Mouse (Mus musculus): ENCODE measurements at regions not wholly inside any gene's neighbourhood (a gene's known extent, or its start where the extent isn't known, plus 50 kb on each side); places are given as distances from the start of the nearest gene placed in this dataset.

DNA sequence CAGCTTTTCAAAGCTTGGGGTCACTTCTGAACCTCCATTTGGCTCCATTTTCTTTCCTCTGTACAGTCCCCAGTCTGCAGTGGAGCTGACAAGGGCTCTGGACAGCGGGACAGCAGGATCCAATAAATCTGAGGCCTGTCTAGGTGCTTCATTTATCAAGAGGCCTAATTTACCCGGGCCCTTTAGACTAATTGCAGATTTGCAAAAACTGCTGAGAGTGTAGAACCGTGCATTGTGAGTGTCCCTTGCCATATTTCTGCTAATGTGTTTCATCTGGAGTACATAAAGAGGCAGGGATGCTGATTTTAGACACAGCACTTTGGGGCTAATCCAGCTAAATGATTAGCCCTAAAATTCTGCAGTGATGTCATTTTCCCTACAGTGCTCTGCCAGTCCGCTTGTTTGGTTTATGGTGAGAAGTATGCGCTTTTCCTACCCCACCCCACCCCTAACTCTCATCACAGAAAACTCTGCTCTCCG is 523.1 kb downstream of the Bnc2 start:
- TF ChIP-seq CTCF (IDR thresholded peaks at IDR 0.05; ENCODE audit: low read depth) = no peak
- no peak overlapping the region for H3K4me2 ChIP-seq (replicated peaks; ENCODE audit: low read depth)
- no peaks in the 10 kb centered on the region for H3K27me3 ChIP-seq (replicated peaks; ENCODE audit: control insufficient read depth, insufficient read depth, low read length)
- H3K36me3 ChIP-seq (ENCODE audit: control insufficient read depth, insufficient read depth) = no peaks in the 10 kb centered on the region
- H3K27ac ChIP-seq (ENCODE audit: low read depth, low read length) = no peak overlapping the region
- no peaks in the 10 kb centered on the region for H3K4me1 ChIP-seq (replicated peaks; ENCODE audit: control insufficient read depth, insufficient read depth, low read length)
- 47% methylated on average over 6 of the region's 6 CpGs for WGBS
- ATAC-seq = no peak
- H3K4me3 ChIP-seq (ENCODE audit: low read depth, low read length) = no peak overlapping the region
- H3K9me3 ChIP-seq (ENCODE audit: control insufficient read depth) = no peaks in the 10 kb centered on the region
- H3K9ac ChIP-seq (ENCODE audit: low read depth, low read length) = no peak overlapping the region

- H3K4me2 ChIP-seq (replicated peaks; ENCODE audit: low read depth) = no peak overlapping the region
- H3K36me3 ChIP-seq (ENCODE audit: control insufficient read depth, insufficient read depth) = no peaks in the 10 kb centered on the region
- no peak overlapping the region for H3K9ac ChIP-seq (ENCODE audit: low read depth, low read length)
- H3K4me1 ChIP-seq (replicated peaks; ENCODE audit: control insufficient read depth, insufficient read depth, low read length) = no peaks in the 10 kb centered on the region
- no peaks in the 10 kb centered on the region for H3K9me3 ChIP-seq (ENCODE audit: control insufficient read depth)
- H3K27ac ChIP-seq (ENCODE audit: low read depth, low read length) = no peak overlapping the region
- no peak overlapping the region for H3K4me3 ChIP-seq (ENCODE audit: low read depth, low read length)
- 92% methylated on average over 9 of the region's 9 CpGs for WGBS
- ATAC-seq = no peak
- no peak for TF ChIP-seq CTCF (IDR thresholded peaks at IDR 0.05; ENCODE audit: low read depth)
- no peaks in the 10 kb centered on the region for H3K27me3 ChIP-seq (replicated peaks; ENCODE audit: control insufficient read depth, insufficient read depth, low read length)
Measured at GRCm38 (mm10) chr4:84153571-84153970, 521.5 kb downstream of the Bnc2 start.

GRCm38 (mm10) chr4:84157911-84158647 is 517.0 kb downstream of the Bnc2 start:
- Histone ChIP-seq H3K4me2 (replicated peaks; ENCODE audit: low read depth) (no peak overlapping the region), H3K4me1 (replicated peaks; ENCODE audit: control insufficient read depth, insufficient read depth, low read length) (no peaks in the 10 kb centered on the region), H3K9ac (ENCODE audit: low read depth, low read length) (no peak overlapping the region), H3K4me3 (ENCODE audit: low read depth, low read length) (no peak overlapping the region), H3K27me3 (replicated peaks; ENCODE audit: control insufficient read depth, insufficient read depth, low read length) (no peaks in the 10 kb centered on the region), H3K9me3 (ENCODE audit: control insufficient read depth) (no peaks in the 10 kb centered on the region), H3K27ac (ENCODE audit: low read depth, low read length) (no peak overlapping the region), H3K36me3 (ENCODE audit: control insufficient read depth, insufficient read depth) (no peaks in the 10 kb centered on the region)
- no peak for TF ChIP-seq CTCF (IDR thresholded peaks at IDR 0.05; ENCODE audit: low read depth)
- ATAC-seq = no peak
- 92% methylated on average over 5 of the region's 5 CpGs for WGBS

- no peaks in the 10 kb centered on the region for H3K9me3 ChIP-seq (ENCODE audit: control insufficient read depth)
- H3K4me3 ChIP-seq (ENCODE audit: low read depth, low read length) = no peak overlapping the region
- H3K27ac ChIP-seq (ENCODE audit: low read depth, low read length) = no peak overlapping the region
- H3K4me2 ChIP-seq (replicated peaks; ENCODE audit: low read depth) = no peak overlapping the region
- H3K36me3 ChIP-seq (ENCODE audit: control insufficient read depth, insufficient read depth) = no peaks in the 10 kb centered on the region
- no peaks in the 10 kb centered on the region for H3K4me1 ChIP-seq (replicated peaks; ENCODE audit: control insufficient read depth, insufficient read depth, low read length)
- WGBS = 70% methylated on average over 6 of the region's 6 CpGs
- H3K27me3 ChIP-seq (replicated peaks; ENCODE audit: control insufficient read depth, insufficient read depth, low read length) = no peaks in the 10 kb centered on the region
- TF ChIP-seq CTCF (IDR thresholded peaks at IDR 0.05; ENCODE audit: low read depth) = no peak
- no peak overlapping the region for H3K9ac ChIP-seq (ENCODE audit: low read depth, low read length)
- ATAC-seq = peak; percentile 85
Measured at GRCm38 (mm10) chr4:84163362-84163761, 511.7 kb downstream of the Bnc2 start.

DNA sequence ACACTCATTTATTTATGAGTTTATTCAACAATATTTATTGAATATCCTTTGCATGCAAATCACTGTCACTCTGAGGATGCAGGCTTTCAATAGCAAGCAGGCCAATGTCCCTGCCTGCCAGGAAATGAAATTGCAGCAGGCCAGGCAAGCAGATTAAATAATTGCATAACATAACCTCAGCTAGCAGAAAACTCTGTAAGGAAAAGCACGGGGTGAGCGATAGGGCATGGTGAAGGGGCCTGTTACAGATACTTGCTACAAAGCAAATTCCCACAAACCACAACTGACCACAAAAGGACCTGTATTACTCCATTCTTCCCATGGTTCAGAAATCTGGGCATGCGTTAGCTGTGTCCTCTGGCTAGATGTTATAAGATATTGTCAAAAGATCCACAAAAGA is 509.8 kb downstream of the Bnc2 start:
- no peaks in the 10 kb centered on the region for H3K36me3 ChIP-seq (ENCODE audit: control insufficient read depth, insufficient read depth)
- no peak for TF ChIP-seq CTCF (IDR thresholded peaks at IDR 0.05; ENCODE audit: low read depth)
- 72% methylated on average over 3 of the region's 3 CpGs for WGBS
- no peak overlapping the region for H3K9ac ChIP-seq (ENCODE audit: low read depth, low read length)
- no peak overlapping the region for H3K4me2 ChIP-seq (replicated peaks; ENCODE audit: low read depth)
- no peaks in the 10 kb centered on the region for H3K4me1 ChIP-seq (replicated peaks; ENCODE audit: control insufficient read depth, insufficient read depth, low read length)
- H3K9me3 ChIP-seq (ENCODE audit: control insufficient read depth) = no peaks in the 10 kb centered on the region
- no peaks in the 10 kb centered on the region for H3K27me3 ChIP-seq (replicated peaks; ENCODE audit: control insufficient read depth, insufficient read depth, low read length)
- ATAC-seq = no peak
- H3K4me3 ChIP-seq (ENCODE audit: low read depth, low read length) = no peak overlapping the region
- no peak overlapping the region for H3K27ac ChIP-seq (ENCODE audit: low read depth, low read length)

DNA sequence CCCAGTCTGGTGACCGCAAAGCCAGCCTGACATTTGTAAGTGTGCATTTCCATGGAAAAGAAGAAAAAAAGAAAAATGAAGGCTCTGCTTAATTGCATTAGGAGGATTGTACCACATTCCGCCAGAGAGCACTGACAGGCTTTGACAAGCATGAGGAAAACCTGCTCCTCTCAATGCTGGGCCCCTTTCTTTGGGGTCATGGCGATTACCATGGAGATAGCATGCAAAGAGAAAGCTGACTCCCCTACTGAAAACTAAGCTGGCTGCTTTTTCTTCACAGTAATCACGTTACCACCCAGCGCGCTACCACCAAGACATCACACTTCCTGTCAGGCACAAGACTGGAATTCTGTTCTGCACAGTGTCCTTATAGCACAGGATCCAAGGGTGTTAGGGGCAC is 502.2 kb downstream of the Bnc2 start:
- Histone ChIP-seq H3K27ac (ENCODE audit: low read depth, low read length) (no peak overlapping the region), H3K27me3 (replicated peaks; ENCODE audit: control insufficient read depth, insufficient read depth, low read length) (no peaks in the 10 kb centered on the region), H3K4me3 (ENCODE audit: low read depth, low read length) (no peak overlapping the region), H3K9ac (ENCODE audit: low read depth, low read length) (no peak overlapping the region), H3K36me3 (ENCODE audit: control insufficient read depth, insufficient read depth) (no peaks in the 10 kb centered on the region), H3K4me2 (replicated peaks; ENCODE audit: low read depth) (no peak overlapping the region), H3K9me3 (ENCODE audit: control insufficient read depth) (no peaks in the 10 kb centered on the region), H3K4me1 (replicated peaks; ENCODE audit: control insufficient read depth, insufficient read depth, low read length) (no peaks in the 10 kb centered on the region)
- no peak for ATAC-seq
- no peak for TF ChIP-seq CTCF (IDR thresholded peaks at IDR 0.05; ENCODE audit: low read depth)
- WGBS = 57% methylated on average over 6 of the region's 6 CpGs

Data from intestine, postnatal 0 days (tissue).